Mouse (Mus musculus) forebrain, embryonic 16.5 days (tissue): ENCODE measurements around the gene Slc2a12. TPM values are rescaled to one million over a fixed set of nuclear protein-coding genes. Genes with fewer than 3 reads are reported as not detected.

Experiments
- ATAC-seq: fragments of 200-750 bp; cut with Nextera tagmentation; 2 replicates; pipeline ENCODE4 v1.8.0; 2017; ENCODE audit warnings: mild to moderate bottlenecking, moderate library complexity
- H3K27ac ChIP-seq: fragments of 300-500 bp; sonication (generic); 2 replicates; pipeline ENCODE4 v1.5.1; 2014; ENCODE audit warnings: low read length, control low read depth
- H3K27me3 ChIP-seq: fragments of 300-500 bp; sonication (generic); replicated peaks from 2 replicates; pipeline ENCODE4 v1.6.1; 2014; ENCODE audit warnings: low read length; ENCODE audit not compliant: control insufficient read depth, insufficient read depth
- H3K36me3 ChIP-seq: fragments of 300-500 bp; sonication (generic); 2 replicates; pipeline ENCODE4 v1.6.1; 2014; ENCODE audit not compliant: control insufficient read depth, insufficient read depth
- H3K4me1 ChIP-seq: fragments of 300-500 bp; sonication (generic); replicated peaks from 2 replicates; pipeline ENCODE4 v1.6.1; 2014; ENCODE audit warnings: low read length; ENCODE audit not compliant: control insufficient read depth, insufficient read depth
- H3K4me2 ChIP-seq: fragments of 300-500 bp; sonication (generic); 2 replicates; pipeline ENCODE4 v1.6.1; 2014; ENCODE audit warnings: mild to moderate bottlenecking, low read length, control low read depth
- H3K4me3 ChIP-seq: fragments of 300-500 bp; sonication (generic); replicated peaks from 2 replicates; pipeline ENCODE4 v1.5.1; 2014; ENCODE audit warnings: mild to moderate bottlenecking, low read length, control low read depth
- H3K9ac ChIP-seq: fragments of 300-500 bp; sonication (generic); replicated peaks from 2 replicates; pipeline ENCODE4 v1.6.1; 2014; ENCODE audit warnings: low read depth, low read length, control low read depth
- H3K9me3 ChIP-seq: fragments of 300-500 bp; sonication (generic); 2 replicates; pipeline ENCODE4 v1.6.1; 2016; ENCODE audit warnings: low read length; ENCODE audit not compliant: control insufficient read depth
- WGBS: fragments of 180-500 bp; shearing (Covaris S2); extraction: QIAGEN DNeasy Blood & Tissue Kit; methylation state at CpG from one replicate; pipeline ENCODE4 v1.1.7; 2014; 5-methylcytosine and 5-hydroxymethylcytosine counted together
- polyA plus RNA-seq: library from polyadenylated mRNA; unstranded; fragments of >200 nt; fragmentation: Nextera tagmentation; extraction: Ambion mirVana; gene quantifications from 2 replicates; pipeline ENCODE4 v1.2.1, GENCODE M21; 2015

The Slc2a12 gene
- polyA plus RNA-seq, 1 experiment from 2014 or later = 4.2 TPM

DNA sequence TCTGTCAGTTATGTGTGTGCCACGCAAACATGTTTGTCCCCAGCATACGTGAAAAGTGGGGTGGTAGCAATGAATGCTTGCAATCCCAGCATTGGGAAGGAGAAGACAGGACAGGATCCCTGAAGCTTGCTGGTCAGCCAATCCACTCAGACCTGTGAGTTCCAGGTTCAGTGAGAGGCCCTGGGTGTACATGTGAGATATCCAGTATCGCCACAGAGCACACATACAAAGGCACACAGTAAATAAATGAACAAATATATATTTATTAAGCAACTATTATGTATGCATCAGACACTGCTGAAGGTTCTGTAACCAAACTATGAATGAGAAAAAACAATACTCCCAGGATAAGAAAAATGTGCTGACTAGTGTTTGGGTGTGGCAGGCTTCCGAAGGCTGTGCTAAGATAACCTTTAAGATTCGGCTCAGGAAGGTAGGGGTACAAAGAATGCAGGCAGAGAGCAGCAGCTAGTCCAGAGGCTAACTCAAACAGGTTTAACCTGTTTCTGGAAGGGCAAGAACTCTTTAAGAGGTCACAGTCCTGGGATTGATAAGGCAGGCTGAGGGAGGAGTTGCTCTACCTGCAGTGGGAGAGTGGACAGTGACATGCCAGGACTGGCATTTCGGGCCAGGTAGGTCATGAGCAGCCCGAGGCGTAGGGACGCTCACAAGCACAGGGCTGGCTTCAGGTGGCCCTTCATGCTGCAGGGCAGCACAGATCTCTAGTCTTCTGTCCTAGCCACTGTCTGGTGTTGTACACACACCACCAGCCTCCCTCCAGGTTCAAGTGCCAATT lies 53.5 kb downstream of the Slc2a12 start:
- no peak overlapping the region for H3K27ac ChIP-seq
- H3K36me3 ChIP-seq = 0 out of 2 replicates have a peak, but pooled peaks cover 2% of the 10 kb centered on the region
- H3K4me3 ChIP-seq = no peak overlapping the region
- ATAC-seq = no peak
- peaks cover 17% of the 10 kb centered on the region for H3K4me1 ChIP-seq
- H3K9ac ChIP-seq = no peak overlapping the region
- no peaks in the 10 kb centered on the region for H3K9me3 ChIP-seq
- no peaks in the 10 kb centered on the region for H3K27me3 ChIP-seq
- 86% methylated on average over 9 of the region's 9 CpGs for WGBS
- H3K4me2 ChIP-seq = no peak overlapping the region

GRCm38 (mm10) chr10:22699487-22700335 lies 54.9 kb downstream of the Slc2a12 start:
- WGBS = 78% methylated on average over 19 of the region's 19 CpGs
- no peak for ATAC-seq
- H3K4me3 ChIP-seq = no peak overlapping the region
- H3K4me1 ChIP-seq = peaks cover 17% of the 10 kb centered on the region
- no peak overlapping the region for H3K4me2 ChIP-seq
- no peak overlapping the region for H3K9ac ChIP-seq
- no peak overlapping the region for H3K27ac ChIP-seq
- 0 out of 2 replicates have a peak, but pooled peaks cover 3% of the 10 kb centered on the region for H3K36me3 ChIP-seq
- H3K27me3 ChIP-seq = no peaks in the 10 kb centered on the region
- no peaks in the 10 kb centered on the region for H3K9me3 ChIP-seq

DNA sequence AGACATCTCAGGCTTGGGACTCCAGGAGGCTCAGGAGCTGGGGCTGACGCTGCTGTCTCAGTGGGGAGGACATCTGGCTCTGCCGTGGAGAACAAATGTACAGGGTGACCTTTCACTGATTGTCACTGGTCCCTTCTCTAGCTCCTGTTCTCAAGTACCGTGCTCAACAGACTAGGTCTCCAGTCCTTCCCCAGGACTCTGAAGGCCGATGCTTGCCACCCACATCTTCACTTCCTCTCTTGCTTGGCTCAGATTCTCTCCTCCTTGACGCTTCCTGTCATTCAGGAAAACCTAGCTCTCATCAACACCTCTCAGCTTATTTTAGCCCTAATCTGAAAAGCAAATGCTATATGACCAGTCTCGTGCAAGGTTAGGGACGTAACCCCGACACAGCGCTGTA lies 56.0 kb downstream of the Slc2a12 start:
- Histone ChIP-seq H3K4me3 (no peak overlapping the region), H3K36me3 (peaks cover 9% of the 10 kb centered on the region; the same call in 1 of the 2 replicates), H3K4me2 (no peak overlapping the region), H3K4me1 (peaks cover 17% of the 10 kb centered on the region), H3K9me3 (no peaks in the 10 kb centered on the region), H3K9ac (no peak overlapping the region), H3K27me3 (no peaks in the 10 kb centered on the region), H3K27ac (peak overlapping the region; percentile 72)
- ATAC-seq = no peak
- WGBS = 87% methylated on average over 9 of the region's 9 CpGs

DNA sequence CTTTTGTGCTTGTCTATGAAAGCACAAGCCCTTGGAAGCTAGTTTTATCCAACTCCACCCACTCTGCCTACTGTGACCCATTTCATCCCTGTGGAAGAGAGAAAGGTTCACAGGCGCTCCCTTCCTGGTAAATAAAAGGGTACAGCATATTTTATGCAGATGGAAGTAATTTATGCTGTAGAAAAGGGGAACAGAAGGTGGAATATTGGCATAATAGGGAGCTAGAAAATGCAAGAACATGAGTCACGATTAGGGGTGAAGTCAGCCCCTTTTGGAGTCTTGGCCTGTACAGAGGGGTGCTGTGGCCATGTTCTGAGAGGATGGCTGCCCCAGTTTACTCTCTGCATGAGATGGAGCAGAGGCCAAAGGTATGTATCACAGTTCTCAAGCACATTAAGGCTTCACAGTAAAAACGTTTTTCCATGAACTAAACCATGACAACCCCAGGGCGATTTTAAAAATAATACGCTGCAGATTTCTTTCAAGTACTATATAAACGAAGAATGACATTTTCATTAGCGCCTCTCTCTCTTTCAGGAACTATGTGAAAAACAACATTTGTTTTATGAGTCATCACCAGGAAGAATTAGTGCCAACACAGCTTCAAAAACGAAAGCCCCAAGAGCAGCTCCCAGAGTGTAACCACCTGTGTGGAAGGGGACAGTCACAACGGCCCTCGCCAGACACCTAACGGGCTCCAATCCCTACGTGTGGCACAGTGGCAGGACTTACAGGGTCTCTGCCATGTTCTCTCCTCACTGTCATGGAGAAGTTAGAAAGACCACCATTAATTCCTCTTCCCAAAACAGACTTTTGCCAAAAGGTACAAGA lies 56.9 kb downstream of the Slc2a12 start:
- peak; percentile 69 for ATAC-seq

DNA sequence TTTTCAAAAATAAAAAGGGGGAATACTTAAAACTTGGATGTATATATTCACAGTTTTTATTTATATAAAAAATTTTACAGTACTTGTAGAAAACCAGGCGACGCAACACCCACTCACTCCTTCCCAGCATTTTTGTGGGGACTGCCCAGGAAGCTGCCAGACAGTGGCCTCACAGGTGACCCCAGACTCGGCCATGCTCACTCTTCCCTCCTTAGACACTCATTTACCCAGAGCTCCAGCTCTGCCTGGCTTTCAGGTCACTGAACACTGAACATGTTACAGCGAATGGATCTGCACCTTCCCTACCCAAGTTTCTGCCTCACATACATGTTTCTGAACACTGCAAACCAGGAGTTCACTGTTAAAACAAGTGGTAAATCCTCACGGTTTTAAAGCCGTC lies 59.0 kb downstream of the Slc2a12 start:
- 88% methylated on average over 6 of the region's 6 CpGs for WGBS
- Histone ChIP-seq H3K4me3 (no peak overlapping the region), H3K27ac (no peak overlapping the region), H3K9me3 (no peaks in the 10 kb centered on the region), H3K36me3 (peaks cover 21% of the 10 kb centered on the region), H3K4me1 (peaks cover 17% of the 10 kb centered on the region), H3K27me3 (no peaks in the 10 kb centered on the region), H3K9ac (no peak overlapping the region), H3K4me2 (no peak overlapping the region)
- no peak for ATAC-seq

More for the DNA sequence above, 56.9 kb downstream of the Slc2a12 start:
- Histone ChIP-seq H3K4me3 (no peak overlapping the region), H3K4me2 (no peak overlapping the region), H3K9me3 (no peaks in the 10 kb centered on the region), H3K9ac (no peak overlapping the region), H3K27ac (peak overlapping the region; percentile 72), H3K27me3 (no peaks in the 10 kb centered on the region), H3K4me1 (peaks cover 17% of the 10 kb centered on the region), H3K36me3 (peaks cover 14% of the 10 kb centered on the region)
- WGBS = 62% methylated on average over 12 of the region's 12 CpGs

DNA sequence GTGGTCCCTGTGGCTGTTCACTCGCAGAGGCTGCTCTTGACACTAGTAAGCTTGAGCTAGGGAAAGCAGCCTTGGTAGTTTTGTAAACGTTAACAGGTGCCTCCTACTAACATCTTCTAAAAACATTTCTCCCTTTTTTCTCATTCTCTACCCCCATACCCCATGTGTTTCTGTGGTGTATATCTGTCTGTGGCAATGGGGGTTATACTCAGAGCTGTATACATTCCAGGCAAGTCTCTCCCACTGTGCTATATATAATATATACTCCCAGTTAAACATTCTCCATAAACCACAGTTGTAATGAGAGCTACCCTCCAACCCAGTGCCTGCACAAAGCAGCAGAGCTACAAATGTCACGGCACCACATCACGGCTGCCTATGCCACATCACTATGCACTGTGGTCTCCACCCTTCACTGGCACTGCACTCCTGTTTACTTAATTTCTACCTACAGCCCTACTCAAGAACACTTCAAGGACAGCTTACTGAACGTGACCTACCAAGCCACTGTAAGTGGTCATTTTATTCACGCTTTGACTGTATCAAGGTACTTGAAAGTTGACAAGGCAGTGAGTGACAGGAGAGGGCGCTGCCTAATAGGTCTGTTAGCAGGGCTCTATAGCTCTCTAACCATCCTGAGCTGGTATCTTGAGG lies 63.5 kb downstream of the Slc2a12 start:
- peaks cover 26% of the 10 kb centered on the region for H3K36me3 ChIP-seq
- H3K4me1 ChIP-seq = peaks cover under 1% of the 10 kb centered on the region; the same call in 1 of the 2 replicates
- H3K4me2 ChIP-seq = no peak overlapping the region
- no peak overlapping the region for H3K27ac ChIP-seq
- H3K4me3 ChIP-seq = no peak overlapping the region
- no peaks in the 10 kb centered on the region for H3K27me3 ChIP-seq
- no peaks in the 10 kb centered on the region for H3K9me3 ChIP-seq
- ATAC-seq = no peak
- no peak overlapping the region for H3K9ac ChIP-seq
- WGBS = 88% methylated on average over 7 of the region's 7 CpGs

GRCm38 (mm10) chr10:22710173-22710777 lies 65.5 kb downstream of the Slc2a12 start:
- peak; percentile 29; the same call in 1 of the 2 replicates for ATAC-seq
- H3K4me3 ChIP-seq = no peak overlapping the region
- WGBS = 88% methylated on average over 13 of the region's 13 CpGs
- no peaks in the 10 kb centered on the region for H3K9me3 ChIP-seq
- peaks cover 23% of the 10 kb centered on the region for H3K36me3 ChIP-seq
- no peak overlapping the region for H3K4me2 ChIP-seq
- H3K27ac ChIP-seq = no peak overlapping the region
- H3K4me1 ChIP-seq = no peaks in the 10 kb centered on the region
- no peaks in the 10 kb centered on the region for H3K27me3 ChIP-seq
- H3K9ac ChIP-seq = no peak overlapping the region

DNA sequence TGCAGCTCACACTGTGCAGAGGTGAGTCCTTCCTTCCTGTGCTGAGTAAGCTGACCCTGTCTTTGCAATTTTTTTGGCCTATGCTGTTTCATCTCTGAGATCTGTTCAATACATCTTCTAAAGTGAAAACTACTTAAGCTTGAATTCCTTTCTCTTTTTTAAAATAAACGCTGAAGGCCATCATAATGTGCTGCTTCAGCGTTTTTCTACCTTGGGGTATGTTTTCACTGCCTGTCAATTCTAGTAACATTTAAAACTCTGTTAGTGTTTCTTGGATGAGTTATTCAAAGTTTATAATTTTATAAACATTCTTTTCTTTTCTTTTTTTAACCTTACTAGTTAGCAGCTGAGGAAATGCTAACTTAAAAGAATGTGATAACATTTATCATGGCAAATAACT lies 68.1 kb downstream of the Slc2a12 start:
- no peaks in the 10 kb centered on the region for H3K27me3 ChIP-seq
- no peak overlapping the region for H3K27ac ChIP-seq
- no peaks in the 10 kb centered on the region for H3K4me1 ChIP-seq
- H3K36me3 ChIP-seq = peaks cover 7% of the 10 kb centered on the region; the same call in 1 of the 2 replicates
- H3K9me3 ChIP-seq = no peaks in the 10 kb centered on the region
- H3K4me3 ChIP-seq = no peak overlapping the region
- H3K4me2 ChIP-seq = no peak overlapping the region
- no peak for ATAC-seq
- 96% methylated on average over 2 of the region's 2 CpGs for WGBS
- no peak overlapping the region for H3K9ac ChIP-seq
